Mouse (Mus musculus) midbrain, embryonic 14.5 days (tissue): ENCODE results near the gene Gm11939. TPM values are rescaled to one million over a fixed set of nuclear protein-coding genes. Genes with fewer than 3 reads are reported as not detected.

Experiments
- ATAC-seq: fragments of 200-750 bp; cut with Nextera tagmentation; 2 replicates; pipeline ENCODE4 v1.8.0; 2017; ENCODE audit warnings: moderate number of reproducible peaks, moderate library complexity; ENCODE audit not compliant: low FRiP score, low TSS enrichment
- DNase-seq: peaks from one replicate; pipeline ENCODE4 v3.0.0-alpha.2; 2015
- H3K27ac ChIP-seq: fragments of 300-500 bp; sonication (generic); replicated peaks from 2 replicates; pipeline ENCODE4 v1.5.1; 2014; ENCODE audit warnings: mild to moderate bottlenecking, low read depth, low read length, moderate library complexity
- H3K27me3 ChIP-seq: fragments of 300-500 bp; sonication (generic); 2 replicates; pipeline ENCODE4 v1.6.1; 2014; ENCODE audit warnings: low read length, control low read depth, mixed read lengths; ENCODE audit not compliant: control insufficient read depth, insufficient read depth
- H3K36me3 ChIP-seq: fragments of 300-500 bp; sonication (generic); 2 replicates; pipeline ENCODE4 v1.6.1; 2014; ENCODE audit warnings: low read length, control low read depth; ENCODE audit not compliant: control insufficient read depth, insufficient read depth
- H3K4me1 ChIP-seq: fragments of 300-500 bp; sonication (generic); 2 replicates; pipeline ENCODE4 v1.6.1; 2014; ENCODE audit warnings: mild to moderate bottlenecking, antibody characterized with exemption, low read length, control low read depth; ENCODE audit not compliant: control insufficient read depth, insufficient read depth
- H3K4me2 ChIP-seq: fragments of 300-500 bp; sonication (generic); 2 replicates; pipeline ENCODE4 v1.6.1; 2014; ENCODE audit warnings: mild to moderate bottlenecking, low read length, moderate library complexity
- H3K4me3 ChIP-seq: fragments of 300-500 bp; sonication (generic); replicated peaks from 2 replicates; pipeline ENCODE4 v1.5.1; 2014; ENCODE audit warnings: low read depth, low read length
- H3K9ac ChIP-seq: fragments of 300-500 bp; sonication (generic); replicated peaks from 2 replicates; pipeline ENCODE4 v1.6.1; 2014; ENCODE audit warnings: mild to moderate bottlenecking, low read length, moderate library complexity
- H3K9me3 ChIP-seq: fragments of 300-500 bp; sonication (generic); 2 replicates; pipeline ENCODE4 v1.6.1; 2016; ENCODE audit warnings: low read length, control low read depth, mixed read lengths; ENCODE audit not compliant: control insufficient read depth
- WGBS: fragments of 180-500 bp; shearing (Covaris S2); extraction: QIAGEN DNeasy Blood & Tissue Kit; methylation state at CpG from one replicate; pipeline ENCODE4 v1.1.7; 2014; 5-methylcytosine and 5-hydroxymethylcytosine counted together
- polyA plus RNA-seq: library from polyadenylated mRNA; unstranded; fragments of >200 nt; fragmentation: Nextera tagmentation; extraction: Ambion mirVana; gene quantifications from 2 replicates; pipeline ENCODE4 v1.2.1, GENCODE M21; 2014

Gm11939 gene
- polyA plus RNA-seq, 1 experiment from 2014 or later = not detected

DNA sequence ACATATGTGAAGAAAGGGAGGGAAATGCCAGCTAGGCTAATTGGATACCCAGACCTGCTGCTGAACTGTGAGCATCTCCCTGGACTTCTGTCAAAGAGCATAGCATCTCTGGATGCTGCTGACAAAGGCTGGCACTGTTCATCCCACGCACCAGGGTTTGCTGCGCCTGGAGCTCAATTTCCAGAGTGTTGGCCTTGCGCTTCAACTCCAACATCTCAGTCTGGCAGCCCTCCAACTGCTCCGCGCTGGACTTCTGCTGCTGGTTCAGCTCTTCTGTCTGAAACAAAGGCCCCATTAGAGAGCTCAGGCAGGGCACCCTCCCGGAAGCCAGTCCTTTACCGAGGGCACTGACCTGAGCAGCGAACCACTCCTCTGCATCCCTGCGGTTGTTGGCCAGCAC lies 19.5 kb downstream of the Gm11939 start:
- no peaks in the 10 kb centered on the region for H3K27me3 ChIP-seq
- no peak for ATAC-seq
- no peak overlapping the region for H3K4me2 ChIP-seq
- DNase-seq = peak; percentile 51
- H3K9me3 ChIP-seq = no peaks in the 10 kb centered on the region
- H3K36me3 ChIP-seq = no peaks in the 10 kb centered on the region
- H3K4me1 ChIP-seq = no peaks in the 10 kb centered on the region
- no peak overlapping the region for H3K4me3 ChIP-seq
- H3K9ac ChIP-seq = no peak overlapping the region
- no peak overlapping the region for H3K27ac ChIP-seq
- WGBS = 73% methylated on average over 9 of the region's 9 CpGs

- Histone ChIP-seq H3K27ac (no peak within 1 kb of the TSS), H3K4me3 (no peak within 1 kb of the TSS), H3K9ac (no peak within 1 kb of the TSS), H3K9me3 (no peaks in the 10 kb centered on the region), H3K4me2 (no peak within 1 kb of the TSS), H3K4me1 (no peaks in the 10 kb centered on the region), H3K36me3 (no peaks in the 10 kb centered on the region), H3K27me3 (no peaks in the 10 kb centered on the region)
- 90% methylated on average over 13 of the region's 13 CpGs for WGBS
- no peak for ATAC-seq
- no peak for DNase-seq
Measured at GRCm38 (mm10) chr11:99521288-99521860, 37.9 kb downstream of the Gm11939 start, which contains the start of gene Krt39. Gene Krt39 (minus strand): TSS chr11:99521338.

DNA sequence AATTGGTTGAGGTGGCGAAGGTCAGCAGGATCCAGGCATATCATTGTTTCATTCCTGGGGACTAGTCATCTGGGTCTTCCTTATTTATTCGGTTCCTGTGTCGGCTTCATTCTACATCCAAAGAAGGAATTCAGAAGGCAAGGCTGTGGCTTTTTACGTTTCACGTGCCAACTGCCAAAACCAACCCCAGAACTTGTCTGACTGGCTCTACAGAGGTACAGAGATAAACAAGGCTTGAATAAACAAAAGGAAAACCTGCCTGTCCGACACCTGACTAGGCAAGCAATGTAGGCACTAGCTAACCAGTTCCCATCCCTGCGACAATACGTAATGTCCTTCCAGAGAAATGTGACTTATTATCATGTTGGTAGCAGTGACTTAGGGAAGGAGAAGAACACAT lies 45.2 kb downstream of the Gm11939 start:
- Histone ChIP-seq H3K27ac (no peak overlapping the region), H3K27me3 (no peaks in the 10 kb centered on the region), H3K36me3 (no peaks in the 10 kb centered on the region), H3K9ac (no peak overlapping the region), H3K4me2 (no peak overlapping the region), H3K9me3 (no peaks in the 10 kb centered on the region), H3K4me3 (no peak overlapping the region), H3K4me1 (no peaks in the 10 kb centered on the region)
- no peak for DNase-seq
- WGBS = 89% methylated on average over 8 of the region's 8 CpGs
- no peak for ATAC-seq

Other genes starting within 250 kb of the Gm11939 start
- gene Krt25, start 236.5 kb downstream of the Gm11939 start, polyA plus RNA-seq = 0.11 TPM in 1 of 2 replicates, not detected in the other
- 0.28 and 0.51 TPM in 2 replicates for gene Krt26, start 221.5 kb downstream of the Gm11939 start, polyA plus RNA-seq
- gene Krt27, start 208.4 kb downstream of the Gm11939 start, polyA plus RNA-seq = not detected in 2 replicates
- gene Krt28, start 184.6 kb downstream of the Gm11939 start, polyA plus RNA-seq = 0.17 and 0.26 TPM in 2 replicates
- 33.8 and 37.9 TPM in 2 replicates for gene Krt10, start 170.1 kb downstream of the Gm11939 start, polyA plus RNA-seq
- not detected in 2 replicates for gene Krt12, start 137.2 kb downstream of the Gm11939 start, polyA plus RNA-seq
- gene Krt20, start 121.3 kb downstream of the Gm11939 start, polyA plus RNA-seq = 0.11 TPM in 1 of 2 replicates, not detected in the other
- gene Krt23, start 66.3 kb downstream of the Gm11939 start, polyA plus RNA-seq = 0.39 TPM in 1 of 2 replicates, not detected in the other
- gene Krt39, start 38.1 kb downstream of the Gm11939 start, polyA plus RNA-seq = not detected in 2 replicates
- not detected in 2 replicates for gene Krt40, start 16.3 kb downstream of the Gm11939 start, polyA plus RNA-seq
- not detected in 2 replicates for gene Krtap3-3, start 8.6 kb downstream of the Gm11939 start, polyA plus RNA-seq
- not detected in 2 replicates for gene Krtap3-2, start 2.6 kb downstream of the Gm11939 start, polyA plus RNA-seq
- gene Krtap3-1, start 7.2 kb upstream of the Gm11939 start, polyA plus RNA-seq = not detected in 2 replicates
- not detected in 2 replicates for gene Krtap1-5, start 21.6 kb upstream of the Gm11939 start, polyA plus RNA-seq
- gene Krtap1-4, start 24.2 kb upstream of the Gm11939 start, polyA plus RNA-seq = not detected in 2 replicates
- not detected in 2 replicates for gene Krtap1-3, start 31.9 kb upstream of the Gm11939 start, polyA plus RNA-seq
- not detected in 2 replicates for gene Krtap9-3, start 38.6 kb upstream of the Gm11939 start, polyA plus RNA-seq
- not detected in 2 replicates for gene Gm11938, start 43.8 kb upstream of the Gm11939 start, polyA plus RNA-seq
- not detected in 2 replicates for gene Gm11937, start 50.7 kb upstream of the Gm11939 start, polyA plus RNA-seq
- not detected in 2 replicates for gene Krtap2-4, start 55.4 kb upstream of the Gm11939 start, polyA plus RNA-seq
- not detected in 2 replicates for gene Gm11562, start 61.0 kb upstream of the Gm11939 start, polyA plus RNA-seq
- gene Krtap4-1, start 68.8 kb upstream of the Gm11939 start, polyA plus RNA-seq = not detected in 2 replicates
- gene Krtap4-2, start 75.6 kb upstream of the Gm11939 start, polyA plus RNA-seq = not detected in 2 replicates
- gene Krtap4-7, start 84.6 kb upstream of the Gm11939 start, polyA plus RNA-seq = not detected in 2 replicates
- not detected in 2 replicates for gene Gm11555, start 90.8 kb upstream of the Gm11939 start, polyA plus RNA-seq
- not detected in 2 replicates for gene Gm11563, start 99.5 kb upstream of the Gm11939 start, polyA plus RNA-seq
- not detected in 2 replicates for gene Krtap4-6, start 106.5 kb upstream of the Gm11939 start, polyA plus RNA-seq
- not detected in 2 replicates for gene Gm14190, start 131.3 kb upstream of the Gm11939 start, polyA plus RNA-seq
- not detected in 2 replicates for gene Gm14180, start 174.8 kb upstream of the Gm11939 start, polyA plus RNA-seq
- not detected in 2 replicates for gene Gm11595, start 213.4 kb upstream of the Gm11939 start, polyA plus RNA-seq
- gene Krtap4-8, start 221.2 kb upstream of the Gm11939 start, polyA plus RNA-seq = not detected in 2 replicates
- not detected in 2 replicates for gene Krtap4-9, start 225.7 kb upstream of the Gm11939 start, polyA plus RNA-seq
- gene Gm11596, start 234.0 kb upstream of the Gm11939 start, polyA plus RNA-seq = not detected in 2 replicates
- not detected in 2 replicates for gene Gm11569, start 239.5 kb upstream of the Gm11939 start, polyA plus RNA-seq
- not detected in 2 replicates for gene Gm11554, start 245.0 kb upstream of the Gm11939 start, polyA plus RNA-seq